Mouse (Mus musculus) liver, embryonic 12.5 days (tissue): ENCODE data around the gene Spast. TPM values are rescaled to one million over a fixed set of nuclear protein-coding genes. Genes with fewer than 3 reads are reported as not detected.
"Not testable (repeated sequence)": the region's sequence is repeated elsewhere in the genome, so short reads cannot be mapped to it uniquely, and the experiment has no call there.

Experiments used
- ATAC-seq: fragments of 200-750 bp; cut with Nextera tagmentation; 2 replicates; pipeline ENCODE4 v1.8.0; 2017; ENCODE audit warnings: moderate number of reproducible peaks, mild to moderate bottlenecking, moderate library complexity
- H3K27ac ChIP-seq: fragments of 300-500 bp; sonication (generic); 2 replicates; pipeline ENCODE4 v1.5.1; 2016; ENCODE audit warnings: mild to moderate bottlenecking
- H3K27me3 ChIP-seq: fragments of 300-500 bp; sonication (generic); replicated peaks from 2 replicates; pipeline ENCODE4 v1.6.1; 2016; ENCODE audit warnings: mild to moderate bottlenecking, moderate library complexity
- H3K36me3 ChIP-seq: fragments of 300-500 bp; sonication (generic); 2 replicates; pipeline ENCODE4 v1.6.1; 2016; ENCODE audit warnings: mild to moderate bottlenecking, moderate library complexity
- H3K4me1 ChIP-seq: fragments of 300-500 bp; sonication (generic); 2 replicates; pipeline ENCODE4 v1.6.1; 2016
- H3K4me2 ChIP-seq: fragments of 300-500 bp; sonication (generic); 2 replicates; pipeline ENCODE4 v1.6.1; 2016; ENCODE audit warnings: mild to moderate bottlenecking, moderate library complexity
- H3K4me3 ChIP-seq: fragments of 300-500 bp; sonication (generic); 2 replicates; pipeline ENCODE4 v1.5.1; 2016; ENCODE audit warnings: mild to moderate bottlenecking, moderate library complexity
- H3K9ac ChIP-seq: fragments of 300-500 bp; sonication (generic); 2 replicates; pipeline ENCODE4 v1.6.1; 2016; ENCODE audit warnings: mild to moderate bottlenecking, moderate library complexity
- H3K9me3 ChIP-seq: fragments of 300-500 bp; sonication (generic); replicated peaks from 2 replicates; pipeline ENCODE4 v1.6.1; 2016; ENCODE audit warnings: mild to moderate bottlenecking, moderate library complexity
- WGBS: fragments of 180-500 bp; shearing (Covaris S2); methylation state at CpG from one replicate; pipeline ENCODE4 v1.1.7; 2016; ENCODE audit not compliant: insufficient replicate concordance; 5-methylcytosine and 5-hydroxymethylcytosine counted together
- polyA plus RNA-seq: library from polyadenylated mRNA; unstranded; fragments of >200 nt; fragmentation: Nextera tagmentation; extraction: Ambion mirVana; gene quantifications from 2 replicates; pipeline ENCODE4 v1.2.1, GENCODE M21; 2016

The Spast gene
- 10.6 and 10.7 TPM in 2 replicates for polyA plus RNA-seq

- Histone ChIP-seq H3K4me3 (peak within 1 kb of the TSS; percentile 100), H3K36me3 (peaks cover 4% of the 10 kb centered on the region), H3K9me3 (no peaks in the 10 kb centered on the region), H3K4me1 (peaks cover 43% of the 10 kb centered on the region), H3K27me3 (no peaks in the 10 kb centered on the region), H3K27ac (peak within 1 kb of the TSS; percentile 97), H3K9ac (peak within 1 kb of the TSS; percentile 99), H3K4me2 (peak within 1 kb of the TSS; percentile 89)
- ATAC-seq = peak; percentile 87
- WGBS = 1% methylated on average over 66 of the region's 90 CpGs
Measured at GRCm38 (mm10) chr17:74338937-74339804, at the start of gene Spast. Spast (plus strand) TSS chr17:74338987.

- peak overlapping the region; percentile 29; the same call in 1 of the 2 replicates for H3K9ac ChIP-seq
- no peaks in the 10 kb centered on the region for H3K27me3 ChIP-seq
- no peaks in the 10 kb centered on the region for H3K9me3 ChIP-seq
- H3K27ac ChIP-seq = peak overlapping the region; percentile 67; the same call in 1 of the 2 replicates
- peaks cover 79% of the 10 kb centered on the region for H3K4me1 ChIP-seq
- no peak for ATAC-seq
- no peak overlapping the region for H3K4me3 ChIP-seq
- H3K4me2 ChIP-seq = peak overlapping the region; percentile 81
- WGBS = 48% methylated on average over 3 of the region's 3 CpGs
- H3K36me3 ChIP-seq = peaks cover 25% of the 10 kb centered on the region
Measured at GRCm38 (mm10) chr17:74290198-74290597, 48.6 kb upstream of the Spast start.

- peaks cover 25% of the 10 kb centered on the region for H3K36me3 ChIP-seq
- H3K9ac ChIP-seq = peak overlapping the region; percentile 68
Measured at GRCm38 (mm10) chr17:74290869-74291268, 47.9 kb upstream of the Spast start.

GRCm38 (mm10) chr17:74291640-74292361 is 47.0 kb upstream of the Spast start:
- Histone ChIP-seq H3K9me3 (no peaks in the 10 kb centered on the region), H3K27ac (peak overlapping the region; percentile 77), H3K4me2 (peak overlapping the region; percentile 81), H3K9ac (peak overlapping the region; percentile 68), H3K4me3 (peak overlapping the region; percentile 96), H3K27me3 (no peaks in the 10 kb centered on the region), H3K4me1 (peaks cover 69% of the 10 kb centered on the region), H3K36me3 (peaks cover 25% of the 10 kb centered on the region)
- WGBS = 46% methylated on average over 4 of the region's 4 CpGs
- ATAC-seq = no peak

More at GRCm38 (mm10) chr17:74290869-74291268, 47.9 kb upstream of the Spast start:
- H3K9me3 ChIP-seq = no peaks in the 10 kb centered on the region
- peaks cover 73% of the 10 kb centered on the region for H3K4me1 ChIP-seq
- ATAC-seq = no peak
- H3K27ac ChIP-seq = peak overlapping the region; percentile 67
- H3K4me2 ChIP-seq = peak overlapping the region; percentile 81
- peak overlapping the region; percentile 96 for H3K4me3 ChIP-seq
- H3K27me3 ChIP-seq = no peaks in the 10 kb centered on the region

GRCm38 (mm10) chr17:74293687-74294425 is 44.9 kb upstream of the Spast start:
- no peak; the same call in 1 of the 2 replicates for ATAC-seq
- WGBS = 4% methylated on average over 18 of the region's 18 CpGs
- H3K9me3 ChIP-seq = no peaks in the 10 kb centered on the region
- H3K4me2 ChIP-seq = peak overlapping the region; percentile 81
- H3K9ac ChIP-seq = peak overlapping the region; percentile 97
- H3K4me3 ChIP-seq = peak overlapping the region; percentile 96
- H3K27me3 ChIP-seq = no peaks in the 10 kb centered on the region
- peaks cover 19% of the 10 kb centered on the region for H3K36me3 ChIP-seq
- peaks cover 53% of the 10 kb centered on the region for H3K4me1 ChIP-seq
- peak overlapping the region; percentile 95 for H3K27ac ChIP-seq

GRCm38 (mm10) chr17:74294426-74295025 is 44.3 kb upstream of the Spast start:
- peak; percentile 89 for ATAC-seq
- no peaks in the 10 kb centered on the region for H3K9me3 ChIP-seq

DNA sequence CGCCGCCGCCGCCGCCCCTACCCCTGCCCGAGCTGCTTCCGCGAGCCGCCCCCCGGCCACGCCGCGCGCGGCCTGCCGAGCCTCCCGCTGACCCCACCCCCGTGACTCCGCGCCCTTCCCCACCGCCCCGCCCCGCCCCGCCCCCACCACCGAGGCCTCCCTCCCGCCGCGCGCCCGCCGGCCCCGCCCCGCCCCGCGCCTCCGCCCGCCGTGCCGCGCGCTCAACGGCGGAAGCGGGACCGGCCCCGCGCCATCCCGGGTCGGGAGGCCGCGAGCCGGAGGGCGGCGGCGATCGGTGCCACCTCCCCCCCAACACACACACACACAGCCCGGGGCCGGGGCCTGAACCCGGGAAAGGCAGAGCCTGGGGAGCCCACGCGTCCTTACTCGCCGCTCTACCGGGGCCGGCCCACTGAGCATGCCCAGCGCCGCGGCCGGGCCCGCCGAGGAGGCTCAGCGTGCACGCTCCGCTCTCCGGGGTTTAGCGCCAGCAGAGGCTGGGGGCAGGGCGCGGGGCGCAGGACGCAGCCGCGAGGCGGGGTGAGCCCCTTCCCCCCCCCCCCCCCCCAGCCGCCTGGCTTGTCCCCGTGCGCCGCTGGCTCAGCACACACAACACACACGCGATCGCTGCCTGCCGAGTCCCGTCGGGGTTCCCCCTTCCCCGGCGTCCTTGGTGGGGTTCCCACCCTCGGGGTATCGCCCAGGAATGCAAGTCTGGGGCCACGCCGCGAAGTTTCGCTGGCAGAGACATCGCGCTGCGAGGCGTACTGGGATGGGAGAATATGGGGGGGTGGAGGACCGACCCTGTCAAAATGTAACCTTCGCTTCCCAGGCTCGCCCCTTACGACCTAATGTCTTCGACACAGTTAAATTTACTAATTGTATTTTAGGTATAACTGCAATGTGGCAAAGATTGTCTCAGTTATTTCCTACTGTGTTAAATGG is 43.5 kb upstream of the Spast start, which contains the start of gene Memo1:
Memo1 (minus strand) TSS at position 496 of the 945 bp plus-strand sequence.
- Histone ChIP-seq H3K36me3 (peaks cover 25% of the 10 kb centered on the region), H3K27me3 (no peaks in the 10 kb centered on the region), H3K4me3 (peak within 1 kb of the TSS; percentile 96), H3K4me2 (peak within 1 kb of the TSS; percentile 92), H3K9me3 (no peaks in the 10 kb centered on the region), H3K4me1 (peaks cover 40% of the 10 kb centered on the region), H3K27ac (peak within 1 kb of the TSS; percentile 95), H3K9ac (peak within 1 kb of the TSS; percentile 97)
- under 1% methylated on average over 45 of the region's 110 CpGs for WGBS
- peak; percentile 85 for ATAC-seq

More at GRCm38 (mm10) chr17:74294426-74295025, 44.3 kb upstream of the Spast start:
- Histone ChIP-seq H3K36me3 (peaks cover 19% of the 10 kb centered on the region), H3K4me3 (peak overlapping the region; percentile 96), H3K27me3 (no peaks in the 10 kb centered on the region), H3K4me1 (peaks cover 48% of the 10 kb centered on the region), H3K4me2 (peak overlapping the region; percentile 81), H3K9ac (peak overlapping the region; percentile 97), H3K27ac (peak overlapping the region; percentile 95)
- 2% methylated on average over 79 of the region's 80 CpGs for WGBS

GRCm38 (mm10) chr17:74296076-74296823 is 42.5 kb upstream of the Spast start:
- Histone ChIP-seq H3K27me3 (no peaks in the 10 kb centered on the region), H3K4me3 (peak overlapping the region; percentile 96), H3K27ac (peak overlapping the region; percentile 95), H3K9ac (peak overlapping the region; percentile 97), H3K9me3 (no peaks in the 10 kb centered on the region), H3K4me2 (peak overlapping the region; percentile 92), H3K4me1 (peaks cover 31% of the 10 kb centered on the region), H3K36me3 (peaks cover 35% of the 10 kb centered on the region)
- no peak for ATAC-seq
- 41% methylated on average over 11 of the region's 11 CpGs for WGBS

DNA sequence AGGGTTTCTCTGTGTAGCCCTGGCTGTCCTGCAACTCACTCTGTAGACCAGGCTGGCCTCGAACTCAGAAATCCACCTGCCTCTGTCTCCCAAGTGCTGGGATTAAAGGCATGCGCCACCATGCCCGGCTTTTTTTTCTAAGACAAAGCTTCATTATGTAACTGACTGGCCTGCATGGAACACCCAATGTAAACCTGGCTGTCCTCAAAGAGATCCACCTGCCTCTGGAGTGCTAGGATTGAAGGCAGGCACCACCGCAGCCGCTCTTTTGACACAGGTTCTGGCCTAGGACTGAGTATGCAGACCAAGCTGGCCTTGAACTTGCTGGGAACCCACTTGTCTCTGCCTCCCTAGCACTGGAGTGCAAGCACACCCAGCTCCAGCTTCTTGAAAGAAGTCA is 41.8 kb upstream of the Spast start:
- peaks cover 23% of the 10 kb centered on the region for H3K4me1 ChIP-seq
- H3K4me3 ChIP-seq, H3K9ac ChIP-seq, H3K4me2 ChIP-seq, H3K9me3 ChIP-seq, H3K27me3 ChIP-seq, ATAC-seq: not testable (repeated sequence)
- H3K27ac ChIP-seq = peak overlapping the region; percentile 10; the same call in 1 of the 2 replicates
- H3K36me3 ChIP-seq = peaks cover 42% of the 10 kb centered on the region
- WGBS = 91% methylated on average over 5 of the region's 5 CpGs

- H3K36me3 ChIP-seq = peaks cover 67% of the 10 kb centered on the region
- H3K9me3 ChIP-seq = no peaks in the 10 kb centered on the region
- no peaks in the 10 kb centered on the region for H3K27me3 ChIP-seq
- H3K4me1 ChIP-seq = peaks cover 20% of the 10 kb centered on the region
- ATAC-seq = no peak
- H3K9ac ChIP-seq = no peak overlapping the region
- H3K4me3 ChIP-seq = no peak overlapping the region
- WGBS = 79% methylated on average over 5 of the region's 5 CpGs
- H3K4me2 ChIP-seq = no peak overlapping the region
- no peak overlapping the region for H3K27ac ChIP-seq
Measured at GRCm38 (mm10) chr17:74300089-74300488, 38.7 kb upstream of the Spast start.
